Mouse (Mus musculus) G1E (cell line): ENCODE data around the gene Vsir. TPM values are rescaled to one million over a fixed set of nuclear protein-coding genes. Genes with fewer than 3 reads are reported as not detected.

Experiments
- ATAC-seq: 2 replicates; pipeline ENCODE4 v1.8.0; 2016; ENCODE audit warnings: mild to moderate bottlenecking; ENCODE audit not compliant: insufficient number of reproducible peaks, poor library complexity, low FRiP score, severe bottlenecking; ENCODE audit errors: extremely low read depth
- DNase-seq: peaks from one replicate; pipeline ENCODE4 v3.0.0; 2012; ENCODE audit warnings: low spot score
- H3K27me3 ChIP-seq: 2 replicates; pipeline ENCODE4 v1.6.1; 2012; ENCODE audit warnings: mild to moderate bottlenecking, low read length, inconsistent platforms; ENCODE audit not compliant: insufficient read depth
- H3K36me3 ChIP-seq: replicated peaks from 2 replicates; pipeline ENCODE3; 2012; ENCODE audit warnings: mild to moderate bottlenecking, inconsistent platforms
- H3K4me1 ChIP-seq: 2 replicates; pipeline ENCODE4 v1.6.1; 2012; ENCODE audit warnings: low read depth, low read length, inconsistent platforms, mixed read lengths; ENCODE audit not compliant: insufficient read depth
- H3K4me3 ChIP-seq: 2 replicates; pipeline ENCODE4 v1.5.1; 2012; ENCODE audit warnings: low read depth, mild to moderate bottlenecking, inconsistent platforms, low read length, moderate library complexity, mixed read lengths
- H3K9me3 ChIP-seq: replicated peaks from 2 replicates; pipeline ENCODE4 v1.6.1; 2012; ENCODE audit warnings: inconsistent platforms
- CTCF ChIP-seq: IDR thresholded peaks from 2 replicates; pipeline ENCODE4 v1.5.1; 2012; ENCODE audit warnings: low read depth, low read length, inconsistent platforms, mixed read lengths
- GATA1 ChIP-seq: IDR thresholded peaks from 2 replicates; pipeline ENCODE4 v1.6.1; 2012; ENCODE audit warnings: borderline replicate concordance, low read length, inconsistent platforms, mixed read lengths
- GATA2 ChIP-seq: IDR thresholded peaks from 2 replicates; pipeline ENCODE4 v1.6.1; 2012; ENCODE audit warnings: low read depth, low read length, inconsistent platforms, borderline replicate concordance
- POLR2AphosphoS5 ChIP-seq: IDR thresholded peaks from 2 replicates; pipeline ENCODE4 v1.6.1; 2012; ENCODE audit warnings: low read depth, low read length, inconsistent platforms; ENCODE audit not compliant: insufficient replicate concordance
- TAL1 ChIP-seq: conservative IDR thresholded peaks from 2 replicates; pipeline ENCODE4 v1.6.1; 2012; ENCODE audit warnings: low read depth, low read length, inconsistent platforms, mixed read lengths
- polyA plus RNA-seq: library from polyadenylated mRNA; stranded (reverse); fragments of >175 nt; gene quantifications from 2 replicates; pipeline ENCODE4 v1.2.3, GENCODE M21; 2012
- total RNA-seq, 2 experiments: library from RNA; stranded (forward) in 1 of 2; stranded (reverse) in 1 of 2; fragments of 200-1000 nt in 1 of 2; fragments of >200 nt in 1 of 2; fragmentation: Nextera tagmentation in 1 of 2; gene quantifications; 2 replicates each; pipeline ENCODE4 v1.2.3; 2014 to 2017

The Vsir gene
- total and polyA plus RNA-seq, 3 experiments: 0.02 to 3.9 (median 0.11) TPM

DNA sequence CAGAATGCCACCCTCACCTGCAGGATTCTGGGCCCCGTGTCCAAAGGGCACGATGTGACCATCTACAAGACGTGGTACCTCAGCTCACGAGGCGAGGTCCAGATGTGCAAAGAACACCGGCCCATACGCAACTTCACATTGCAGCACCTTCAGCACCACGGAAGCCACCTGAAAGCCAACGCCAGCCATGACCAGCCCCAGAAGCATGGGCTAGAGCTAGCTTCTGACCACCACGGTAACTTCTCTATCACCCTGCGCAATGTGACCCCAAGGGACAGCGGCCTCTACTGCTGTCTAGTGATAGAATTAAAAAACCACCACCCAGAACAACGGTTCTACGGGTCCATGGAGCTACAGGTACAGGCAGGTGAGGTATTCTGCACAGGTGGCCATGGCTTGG lies 11.2 kb downstream of the Vsir start:
- Histone ChIP-seq H3K36me3 (no peaks in the 10 kb centered on the region), H3K27me3 (no peaks in the 10 kb centered on the region), H3K4me3 (no peak overlapping the region), H3K9me3 (no peaks in the 10 kb centered on the region), H3K4me1 (no peaks in the 10 kb centered on the region)
- TF ChIP-seq TAL1: no peak
- no peak for TF ChIP-seq GATA2
- no peak for TF ChIP-seq CTCF
- TF ChIP-seq GATA1: no peak
- TF ChIP-seq POLR2AphosphoS5: no peak
- no peak for ATAC-seq
- no peak for DNase-seq

DNA sequence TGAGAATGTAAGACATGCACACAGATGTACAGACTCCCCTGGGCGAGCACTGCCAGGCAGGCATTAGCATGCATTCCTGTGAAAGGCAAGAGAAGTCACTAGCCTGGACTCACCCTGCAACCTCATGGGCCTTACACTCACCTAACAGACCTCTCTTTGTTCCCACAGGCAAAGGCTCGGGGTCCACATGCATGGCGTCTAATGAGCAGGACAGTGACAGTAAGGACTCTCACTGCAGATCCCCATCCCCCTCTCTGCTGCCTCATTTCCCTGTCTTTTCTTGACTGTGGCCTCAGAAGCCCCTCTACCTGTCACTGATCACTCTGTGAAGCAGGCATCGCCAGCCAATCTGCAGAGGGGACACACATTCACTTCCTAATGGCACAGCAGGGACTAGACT lies 12.1 kb downstream of the Vsir start:
- Histone ChIP-seq H3K36me3 (no peaks in the 10 kb centered on the region), H3K27me3 (no peaks in the 10 kb centered on the region), H3K4me3 (no peak overlapping the region), H3K4me1 (no peaks in the 10 kb centered on the region), H3K9me3 (no peaks in the 10 kb centered on the region)
- ATAC-seq (no peak), DNase-seq (no peak)
- TF ChIP-seq GATA2: no peak
- TF ChIP-seq CTCF: no peak
- TF ChIP-seq POLR2AphosphoS5: no peak
- TF ChIP-seq GATA1: no peak
- TF ChIP-seq TAL1: no peak

DNA sequence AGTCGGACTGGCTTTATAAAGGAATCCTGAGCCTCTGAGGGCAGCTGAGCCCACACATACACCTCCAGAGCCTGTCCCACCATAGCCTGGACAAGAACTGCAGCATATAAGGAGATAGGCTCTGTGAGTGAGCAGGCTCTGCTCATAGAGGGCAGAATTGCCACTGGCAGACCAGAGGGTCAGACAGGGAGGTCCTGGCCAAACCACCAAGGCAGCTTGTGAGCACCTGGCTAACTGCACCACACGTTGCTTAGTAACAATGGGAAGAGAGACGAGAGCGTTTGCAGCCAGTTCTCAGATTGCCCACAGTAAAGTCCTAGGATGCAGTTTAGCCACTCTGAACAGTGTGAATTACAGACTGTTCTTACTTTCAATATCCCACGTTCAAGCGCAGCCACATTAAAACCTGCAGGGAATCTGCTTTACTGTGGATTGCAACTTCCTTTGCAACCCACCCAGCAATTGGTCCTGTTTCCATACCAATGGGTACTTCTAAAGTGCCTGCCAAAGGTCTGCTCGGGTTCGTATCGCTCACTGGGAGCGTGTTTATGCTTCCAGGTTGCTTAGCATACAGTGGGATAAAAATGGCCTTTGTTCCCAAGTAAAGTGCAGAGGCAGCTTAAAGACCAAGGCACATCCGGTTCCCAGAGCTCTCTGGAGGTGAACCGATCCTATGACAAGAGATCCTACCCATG lies 15.1 kb downstream of the Vsir start:
- Histone ChIP-seq H3K4me1 (no peaks in the 10 kb centered on the region), H3K4me3 (no peak overlapping the region), H3K9me3 (no peaks in the 10 kb centered on the region), H3K36me3 (no peaks in the 10 kb centered on the region), H3K27me3 (no peaks in the 10 kb centered on the region)
- ATAC-seq: no peak
- TF ChIP-seq POLR2AphosphoS5 (no peak), CTCF (no peak), TAL1 (no peak)
- no peak for DNase-seq

DNA sequence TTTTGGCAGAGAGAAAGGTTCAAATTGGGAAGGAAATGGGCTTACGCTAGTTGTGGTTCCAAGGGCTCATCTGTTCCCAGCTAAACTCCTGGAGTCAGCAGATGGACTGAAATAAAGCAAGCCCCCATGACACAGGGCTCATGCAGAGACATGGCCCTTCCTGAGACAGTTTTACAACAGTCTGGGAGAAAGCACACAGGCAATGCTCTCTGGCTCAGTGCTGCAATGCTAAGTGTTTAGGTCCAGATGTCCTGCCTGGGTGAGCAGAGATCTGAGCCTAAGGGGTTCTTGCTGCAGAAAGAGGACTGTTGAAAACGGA lies 15.6 kb downstream of the Vsir start:
- no peak for ATAC-seq

DNA sequence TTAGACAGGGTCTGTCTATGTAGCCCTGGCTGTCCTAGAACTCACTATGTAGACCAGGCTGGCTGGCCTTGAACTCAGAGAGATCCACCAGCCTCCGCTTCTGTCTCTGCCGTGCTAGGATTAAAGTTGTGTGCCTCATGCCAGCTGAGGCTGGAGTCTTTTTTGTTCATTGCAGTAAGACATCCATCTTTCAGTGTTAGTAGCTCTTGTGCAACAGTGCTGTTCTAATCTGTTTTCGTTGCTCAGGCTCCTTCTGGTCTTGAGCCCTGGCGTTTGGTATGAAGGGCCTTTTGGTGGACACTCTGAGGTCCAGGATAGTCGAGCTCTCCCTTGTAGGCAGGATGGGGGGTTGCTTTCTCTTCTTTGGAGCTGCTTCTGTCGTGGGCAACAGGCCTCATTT lies 16.8 kb downstream of the Vsir start:
- no peaks in the 10 kb centered on the region for H3K27me3 ChIP-seq
- ATAC-seq (no peak), DNase-seq (no peak)
- H3K36me3 ChIP-seq: no peaks in the 10 kb centered on the region
- no peak overlapping the region for H3K4me3 ChIP-seq
- H3K9me3 ChIP-seq: no peaks in the 10 kb centered on the region
- no peak for TF ChIP-seq TAL1
- H3K4me1 ChIP-seq: no peaks in the 10 kb centered on the region

More for the DNA sequence above, 15.6 kb downstream of the Vsir start:
- H3K27me3 ChIP-seq: no peaks in the 10 kb centered on the region
- TF ChIP-seq POLR2AphosphoS5 (no peak), GATA2 (no peak), GATA1 (no peak), TAL1 (no peak), CTCF (no peak)
- no peak for DNase-seq
- H3K36me3 ChIP-seq: no peaks in the 10 kb centered on the region
- H3K4me3 ChIP-seq: no peak overlapping the region
- H3K4me1 ChIP-seq: no peaks in the 10 kb centered on the region
- H3K9me3 ChIP-seq: no peaks in the 10 kb centered on the region

DNA sequence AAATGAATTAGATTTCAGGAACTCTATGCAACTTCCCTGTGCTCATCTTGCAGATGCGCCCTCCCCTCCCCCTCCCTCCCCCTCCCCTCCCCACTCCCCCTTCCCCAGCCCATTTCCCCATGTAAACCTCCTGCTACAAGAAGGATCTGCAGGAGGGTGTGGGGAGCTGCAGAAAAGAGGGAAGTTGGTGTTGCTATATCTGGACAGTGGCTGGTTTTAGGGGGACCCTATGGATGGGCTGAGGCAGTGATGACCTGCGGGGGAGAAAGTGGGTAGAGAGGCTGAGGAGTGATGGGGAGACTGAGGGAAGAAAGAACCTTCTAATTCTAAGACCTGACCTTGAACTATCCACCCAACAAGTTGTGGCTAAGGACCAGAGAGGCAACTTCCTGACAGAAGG lies 20.5 kb downstream of the Vsir start:
- TF ChIP-seq POLR2AphosphoS5 (no peak), CTCF (no peak), GATA2 (no peak), TAL1 (no peak), GATA1 (no peak)
- Histone ChIP-seq H3K9me3 (0 out of 2 replicates have a peak, but pooled peaks cover 2% of the 10 kb centered on the region), H3K4me3 (no peak overlapping the region), H3K36me3 (no peaks in the 10 kb centered on the region), H3K27me3 (no peaks in the 10 kb centered on the region), H3K4me1 (no peaks in the 10 kb centered on the region)
- DNase-seq (no peak), ATAC-seq (no peak)

DNA sequence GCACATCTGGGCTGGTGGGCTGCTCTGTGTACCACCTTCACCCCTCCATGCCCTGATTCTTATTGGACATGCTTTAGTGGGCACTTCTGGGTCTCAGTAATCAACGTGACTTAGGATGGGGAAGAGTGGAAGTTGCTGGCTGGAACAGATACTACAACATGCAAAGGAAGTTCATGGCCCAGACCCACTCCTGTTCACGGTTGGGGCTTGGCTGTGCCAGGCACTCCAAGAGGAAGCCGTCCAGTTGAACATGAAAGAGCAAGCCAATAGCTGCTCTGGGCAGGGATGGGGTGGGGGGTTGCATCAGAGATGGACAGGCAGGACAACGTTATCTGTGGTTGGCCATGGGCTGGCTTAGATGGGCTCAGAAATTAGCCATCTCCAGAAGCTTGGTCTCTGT lies 21.3 kb downstream of the Vsir start:
- 0 out of 2 replicates have a peak, but pooled peaks cover 2% of the 10 kb centered on the region for H3K9me3 ChIP-seq
- H3K4me1 ChIP-seq: no peaks in the 10 kb centered on the region
- no peak for DNase-seq

More for the DNA sequence above, 21.3 kb downstream of the Vsir start:
- H3K4me3 ChIP-seq: no peak overlapping the region
- TF ChIP-seq GATA2 (no peak), POLR2AphosphoS5 (no peak), CTCF (no peak), GATA1 (no peak), TAL1 (no peak)
- H3K27me3 ChIP-seq: no peaks in the 10 kb centered on the region
- no peak for ATAC-seq
- H3K36me3 ChIP-seq: no peaks in the 10 kb centered on the region
